ENCODE assay signal across 16 mouse cellular contexts in genomic region chr5:148292862-148293261, GRCm38 (mm10).
DNase-seq lines count a peak whose midpoint lies in the region; ATAC-seq and TF ChIP-seq lines count a peak whose summit lies in the region.
"Had no signal": no experiment of that assay in that cellular context is flagged by ENCODE, and none has a peak within 500 bp of the region (broad histone marks: within the 10 kb centered on the region; RNA-seq: fewer than 3 reads in every experiment).

No protein-coding gene starts in this region.

- TF ChIP-seq EP300 in liver, embryonic 14.5 days (IDR thresholded peaks at IDR 0.05; ENCODE audit: low read depth) = no peak

- no peak overlapping the region for H3K4me3 ChIP-seq in liver, embryonic 14.5 days (ENCODE audit: insufficient read depth in 1 of 2, low read depth in 2 of 2, low read length in 2 of 2)
- no peak overlapping the region for H3K4me3 ChIP-seq in liver, embryonic 12.5 days
- H3K4me3 ChIP-seq in E14TG2a.4 (replicated peaks; ENCODE audit: low read length) = 0 out of 2 replicates have a peak overlapping the region, but pooled peaks have one; percentile 3
- H3K4me3 ChIP-seq in small intestine, adult 2 months (ENCODE audit: low read depth, low read length) = no peak overlapping the region
- H3K4me3 ChIP-seq: embryonic facial prominence, embryonic 10.5 days; gastrocnemius, adult 2 months; heart, embryonic 13.5 days had no signal

- ATAC-seq in liver, embryonic 14.5 days (ENCODE audit: insufficient read depth) = no peak
- ATAC-seq in liver, embryonic 12.5 days = no peak
- ATAC-seq: forebrain, embryonic 14.5 days; hindbrain, embryonic 16.5 days; Patski had no signal

- H3K27me3 ChIP-seq in liver, embryonic 14.5 days (ENCODE audit: control insufficient read depth, insufficient read depth, low read length) = no peaks in the 10 kb centered on the region
- H3K27me3 ChIP-seq in liver, embryonic 12.5 days (replicated peaks) = no peaks in the 10 kb centered on the region
- peaks cover 39% of the 10 kb centered on the region for H3K27me3 ChIP-seq in E14TG2a.4 (ENCODE audit: insufficient read depth, low read length)
- H3K27me3 ChIP-seq in small intestine, adult 2 months (ENCODE audit: control insufficient read depth, insufficient read depth, low read length) = no peaks in the 10 kb centered on the region
- H3K27me3 ChIP-seq: heart, embryonic 13.5 days; Patski had no signal

- no peak overlapping the region for H3K27ac ChIP-seq in liver, embryonic 14.5 days
- H3K27ac ChIP-seq in liver, embryonic 12.5 days = no peak overlapping the region
- no peak overlapping the region for H3K27ac ChIP-seq in small intestine, adult 2 months (ENCODE audit: insufficient read depth, low read depth, low read length)
- H3K27ac ChIP-seq: embryonic facial prominence, embryonic 10.5 days; gastrocnemius, adult 2 months; heart, embryonic 13.5 days had no signal

- H3K36me3 ChIP-seq in liver, embryonic 14.5 days (replicated peaks; ENCODE audit: control insufficient read depth, insufficient read depth, low read depth) = no peaks in the 10 kb centered on the region
- H3K36me3 ChIP-seq in liver, embryonic 12.5 days = no peaks in the 10 kb centered on the region
- no peaks in the 10 kb centered on the region for H3K36me3 ChIP-seq in E14TG2a.4 (ENCODE audit: insufficient read depth, low read length)
- H3K36me3 ChIP-seq in small intestine, adult 2 months (ENCODE audit: control insufficient read depth, insufficient read depth, low read length) = no peaks in the 10 kb centered on the region
- H3K36me3 ChIP-seq: embryonic facial prominence, embryonic 10.5 days had no signal

- TF ChIP-seq CTCF in liver, embryonic 14.5 days (IDR thresholded peaks at IDR 0.05; ENCODE audit: low read depth) = 0 out of 2 replicates have a peak, but pooled peaks have one; percentile 20
- TF ChIP-seq CTCF in E14TG2a.4 (conservative IDR thresholded peaks at IDR 0.05; ENCODE audit: low read length) = peak; percentile 73
- peak; percentile 18; the same call in 1 of the 2 replicates for TF ChIP-seq CTCF in small intestine, adult 2 months (IDR thresholded peaks at IDR 0.05; ENCODE audit: extremely low read depth, insufficient read length, insufficient replicate concordance, low read depth, low read length)

- WGBS in liver, embryonic 14.5 days (ENCODE audit: insufficient replicate concordance) = 60% methylated on average over 7 of the region's 7 CpGs
- WGBS in liver, embryonic 12.5 days (ENCODE audit: insufficient replicate concordance) = 62% methylated on average over 7 of the region's 7 CpGs
- 78% methylated on average over 7 of the region's 7 CpGs for WGBS in small intestine, adult 2 months

- DNase-seq in liver, embryonic 14.5 days (ENCODE audit: low read depth in 3 of 3, low spot score in 3 of 3) = no peak
- DNase-seq in ES-CJ7 (ENCODE audit: low read depth, low spot score) = peak; percentile 69
- DNase-seq in gastrocnemius, adult 8-10 months (ENCODE audit: low spot score in 2 of 2) = no peak
- DNase-seq: adrenal gland, adult 8-10 months; adrenal gland, postnatal 36 days; gastrocnemius, adult 2 months; gastrocnemius, postnatal 36 days; heart, adult 11 months had no signal

- TF ChIP-seq POLR2A in small intestine, adult 2 months (IDR thresholded peaks at IDR 0.05; ENCODE audit: low read depth, low read length) = no peak

- H3K4me1 ChIP-seq in liver, embryonic 14.5 days (replicated peaks; ENCODE audit: control insufficient read depth in 2 of 2, insufficient read depth in 2 of 2, low read length in 1 of 2) = no peaks in the 10 kb centered on the region
- H3K4me1 ChIP-seq in liver, embryonic 12.5 days = no peaks in the 10 kb centered on the region
- peaks cover 19% of the 10 kb centered on the region for H3K4me1 ChIP-seq in E14TG2a.4 (replicated peaks; ENCODE audit: low read depth, low read length)
- no peaks in the 10 kb centered on the region for H3K4me1 ChIP-seq in small intestine, adult 2 months (ENCODE audit: control insufficient read depth, insufficient read depth, insufficient read length, low read length)
- H3K4me1 ChIP-seq: embryonic facial prominence, embryonic 10.5 days; heart, embryonic 13.5 days had no signal

- no peak overlapping the region for H3K4me2 ChIP-seq in liver, embryonic 14.5 days (ENCODE audit: low read depth)
- H3K4me2 ChIP-seq in liver, embryonic 12.5 days = no peak overlapping the region
- H3K4me2 ChIP-seq: heart, embryonic 13.5 days had no signal

- no peak overlapping the region for H3K9ac ChIP-seq in liver, embryonic 14.5 days (replicated peaks)
- no peak overlapping the region for H3K9ac ChIP-seq in liver, embryonic 12.5 days
- H3K9ac ChIP-seq: heart, embryonic 13.5 days had no signal

- H3K9me3 ChIP-seq in liver, embryonic 14.5 days (ENCODE audit: control insufficient read depth, low read length) = no peaks in the 10 kb centered on the region; the same call in 1 of the 2 replicates
- H3K9me3 ChIP-seq in liver, embryonic 12.5 days (replicated peaks) = 0 out of 2 replicates have a peak, but pooled peaks cover 10% of the 10 kb centered on the region
- peaks cover 7% of the 10 kb centered on the region for H3K9me3 ChIP-seq in E14TG2a.4 (ENCODE audit: low read length)

Comparison
In these comparisons a context has a peak if more than half of its experiments do, and no peak if none do; other contexts are left out.
1. CTCF ChIP-seq: peak in every context shown above with its lines; median percentile 73 in E14TG2a.4; 20 in liver, embryonic 14.5 days; 18 in small intestine, adult 2 months.